Mouse (Mus musculus) neutrophil, adult 5-6 weeks (primary cell): Measurements from ENCODE around the gene Klhdc1. TPM values are rescaled to one million over a fixed set of nuclear protein-coding genes. Genes with fewer than 3 reads are reported as not detected.

Source experiments
- total RNA-seq: library from RNA; stranded (forward); fragments of 200-1000 nt; gene quantifications from 2 replicates; pipeline ENCODE4 v1.2.3, GENCODE M21; 2017

Klhdc1 gene
- total RNA-seq, 1 experiment from 2014 or later, result 7.6 TPM

Other genes starting within 250 kb of the Klhdc1 start
- 1,199 and 1,263 TPM in 2 replicates for gene Rps29, start 82.0 kb upstream of the Klhdc1 start, total RNA-seq
- not detected in 2 replicates for gene Lrr1, start 72.4 kb upstream of the Klhdc1 start, total RNA-seq
- gene Rpl36al, start 57.1 kb upstream of the Klhdc1 start, total RNA-seq, result 301 and 317 TPM in 2 replicates
- gene Mgat2, start 57.0 kb upstream of the Klhdc1 start, total RNA-seq, result 44.6 and 47.5 TPM in 2 replicates
- 5.3 and 9.4 TPM in 2 replicates for gene Gm49383, start 44.1 kb upstream of the Klhdc1 start, total RNA-seq
- 0.74 and 0.93 TPM in 2 replicates for gene Dnaaf2, start 42.7 kb upstream of the Klhdc1 start, total RNA-seq
- 6.3 and 10.5 TPM in 2 replicates for gene Gm49384, start 36.9 kb upstream of the Klhdc1 start, total RNA-seq
- gene Pole2, start 13.0 kb upstream of the Klhdc1 start, total RNA-seq, result 3.4 and 6.4 TPM in 2 replicates
- gene Klhdc2, start 55.5 kb downstream of the Klhdc1 start, total RNA-seq, result 46.7 and 52.9 TPM in 2 replicates
- 159 and 188 TPM in 2 replicates for gene Nemf, start 116.0 kb downstream of the Klhdc1 start, total RNA-seq
- gene Arf6, start 131.0 kb downstream of the Klhdc1 start, total RNA-seq, result 210 and 221 TPM in 2 replicates
- 1.8 and 3.6 TPM in 2 replicates for gene Gm9887, start 131.3 kb downstream of the Klhdc1 start, total RNA-seq